Mouse (Mus musculus) forebrain, embryonic 11.5 days (tissue): ENCODE results near the gene Dock8. TPM values are rescaled to one million over a fixed set of nuclear protein-coding genes. Genes with fewer than 3 reads are reported as not detected.

Experiments
- ATAC-seq: fragments of 200-750 bp; cut with Nextera tagmentation; replicated peaks from 2 replicates; pipeline ENCODE4 v1.8.0; 2017; ENCODE audit warnings: moderate TSS enrichment; ENCODE audit not compliant: low FRiP score
- DNase-seq: peaks from one replicate; pipeline ENCODE4 v3.0.0-alpha.2; 2017; ENCODE audit warnings: low spot score
- H3K27ac ChIP-seq: fragments of 300-500 bp; sonication (generic); 2 replicates; pipeline ENCODE4 v1.5.1; 2014; ENCODE audit warnings: low read depth, low read length
- H3K27me3 ChIP-seq: fragments of 300-500 bp; sonication (generic); 2 replicates; pipeline ENCODE4 v1.6.1; 2014; ENCODE audit warnings: mild to moderate bottlenecking, low read length, mixed read lengths; ENCODE audit not compliant: control insufficient read depth, insufficient read depth
- H3K36me3 ChIP-seq: fragments of 300-500 bp; sonication (generic); 2 replicates; pipeline ENCODE4 v1.6.1; 2014; ENCODE audit warnings: mild to moderate bottlenecking, low read length, moderate library complexity, mixed read lengths; ENCODE audit not compliant: control insufficient read depth, insufficient read depth
- H3K4me1 ChIP-seq: fragments of 300-500 bp; sonication (generic); replicated peaks from 2 replicates; pipeline ENCODE4 v1.6.1; 2014; ENCODE audit warnings: low read length, mixed read lengths; ENCODE audit not compliant: control insufficient read depth, insufficient read depth
- H3K4me2 ChIP-seq: fragments of 300-500 bp; sonication (generic); 2 replicates; pipeline ENCODE4 v1.6.1; 2014; ENCODE audit warnings: low read depth, mild to moderate bottlenecking, low read length, moderate library complexity, mixed read lengths; ENCODE audit not compliant: severe bottlenecking
- H3K4me3 ChIP-seq: fragments of 300-500 bp; sonication (generic); 2 replicates; pipeline ENCODE4 v1.5.1; 2014; ENCODE audit warnings: low read depth, low read length
- H3K9ac ChIP-seq: fragments of 300-500 bp; sonication (generic); 2 replicates; pipeline ENCODE4 v1.6.1; 2014; ENCODE audit warnings: low read length
- H3K9me3 ChIP-seq: fragments of 300-500 bp; sonication (generic); 2 replicates; pipeline ENCODE4 v1.6.1; 2016; ENCODE audit warnings: low read length, mixed read lengths; ENCODE audit not compliant: control insufficient read depth
- WGBS: fragments of 180-500 bp; shearing (Covaris S2); extraction: QIAGEN DNeasy Blood & Tissue Kit; methylation state at CpG from one replicate; pipeline ENCODE4 v1.1.7; 2014; 5-methylcytosine and 5-hydroxymethylcytosine counted together
- polyA plus RNA-seq: library from polyadenylated mRNA; unstranded; fragments of >200 nt; fragmentation: Nextera tagmentation; extraction: Ambion mirVana; gene quantifications from 2 replicates; pipeline ENCODE4 v1.2.1, GENCODE M21; 2014

Dock8 gene
- polyA plus RNA-seq, 1 experiment from 2014 or later: 1.3 TPM

DNA sequence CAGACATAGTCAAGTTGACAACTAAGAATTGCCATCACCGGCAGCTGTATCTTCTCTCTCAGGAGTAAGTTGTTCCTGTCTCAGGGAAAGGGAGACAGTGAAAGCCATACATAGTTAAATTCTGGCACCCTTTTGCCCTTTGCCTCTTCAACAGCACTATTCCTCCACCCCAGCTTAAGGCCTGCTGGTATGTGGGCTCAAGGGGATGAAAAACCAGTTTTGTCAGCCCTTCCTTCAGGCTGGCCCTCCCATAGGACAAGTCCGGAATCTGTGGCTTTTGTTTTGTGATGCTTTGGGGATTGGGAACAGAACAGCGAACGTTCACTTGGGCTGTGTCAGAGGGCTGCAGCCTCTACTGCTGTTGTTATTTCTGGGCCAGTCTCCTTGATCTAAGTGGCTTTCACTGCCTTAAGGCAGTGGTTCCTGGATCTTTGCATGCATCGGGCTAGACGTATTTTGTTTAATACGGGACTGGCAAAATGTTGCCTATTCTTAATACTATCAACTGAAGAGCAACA is 60.6 kb downstream of the Dock8 start:
- H3K9ac ChIP-seq: no peak overlapping the region
- H3K4me2 ChIP-seq: no peak overlapping the region
- no peak for DNase-seq
- H3K4me1 ChIP-seq: peaks cover 4% of the 10 kb centered on the region; the same call in 1 of the 2 replicates
- no peaks in the 10 kb centered on the region for H3K9me3 ChIP-seq
- ATAC-seq: no peak
- no peaks in the 10 kb centered on the region for H3K36me3 ChIP-seq
- no peak overlapping the region for H3K4me3 ChIP-seq
- no peaks in the 10 kb centered on the region for H3K27me3 ChIP-seq
- H3K27ac ChIP-seq: no peak overlapping the region
- WGBS: 54% methylated on average over 7 of the region's 7 CpGs

DNA sequence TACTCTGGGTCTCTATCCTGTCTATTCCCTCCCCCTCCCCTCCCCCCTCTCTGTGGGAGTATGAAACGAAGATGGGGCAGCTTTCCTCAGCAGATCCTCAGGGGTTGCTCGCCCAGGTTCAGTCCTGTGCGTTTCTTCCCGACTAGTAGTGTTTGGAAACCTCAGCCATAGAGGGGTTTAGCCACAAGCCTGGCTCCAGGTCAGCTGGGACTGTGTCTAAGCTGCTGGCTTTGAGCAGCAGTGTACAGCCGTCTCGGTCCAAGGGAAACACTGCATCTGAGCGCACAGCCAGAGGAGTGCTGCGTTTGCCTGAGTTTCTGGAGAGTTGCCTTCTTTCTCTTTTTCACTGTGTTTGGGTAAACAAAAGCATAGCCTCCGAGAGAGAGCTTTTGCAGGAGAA is 61.0 kb downstream of the Dock8 start:
- peak overlapping the region; percentile 5; the same call in 1 of the 2 replicates for H3K4me2 ChIP-seq
- ATAC-seq (no peak), DNase-seq (peak; percentile 51)
- WGBS: 21% methylated on average over 9 of the region's 9 CpGs
- no peaks in the 10 kb centered on the region for H3K9me3 ChIP-seq
- no peaks in the 10 kb centered on the region for H3K27me3 ChIP-seq
- H3K4me1 ChIP-seq: peaks cover 4% of the 10 kb centered on the region; the same call in 1 of the 2 replicates
- H3K9ac ChIP-seq: no peak overlapping the region
- H3K27ac ChIP-seq: no peak overlapping the region
- no peak overlapping the region for H3K4me3 ChIP-seq
- H3K36me3 ChIP-seq: no peaks in the 10 kb centered on the region

DNA sequence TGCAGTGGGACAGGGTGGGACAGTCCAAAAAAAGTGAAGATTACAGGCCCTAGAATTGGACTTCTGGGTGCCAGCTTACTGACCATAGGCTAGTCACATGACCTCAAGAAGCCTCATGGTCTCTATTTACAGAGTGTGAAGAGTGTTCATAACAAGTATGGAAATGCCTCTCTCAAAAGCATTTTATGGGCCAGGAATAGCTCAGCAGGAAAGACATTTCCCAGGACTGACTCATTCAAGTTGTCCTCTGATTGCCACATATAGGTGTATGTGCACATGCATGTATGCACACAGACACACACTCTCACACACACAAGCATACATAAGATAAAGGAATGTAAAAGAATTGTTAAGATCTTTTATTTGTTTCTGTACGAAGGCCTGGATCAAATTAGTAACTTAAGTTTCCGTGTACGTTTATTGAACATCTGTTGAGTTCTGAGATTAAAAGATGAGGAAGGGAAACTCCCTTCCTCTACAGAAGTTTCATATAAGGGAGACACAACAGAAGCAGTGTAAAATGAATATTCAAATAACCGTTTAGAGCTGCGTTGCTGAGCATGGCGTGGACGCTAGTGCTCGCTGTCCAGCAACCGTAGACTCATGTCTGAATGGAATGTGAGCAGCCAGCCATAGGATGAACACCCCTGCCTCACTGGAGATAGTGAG is 63.0 kb downstream of the Dock8 start:
- Histone ChIP-seq H3K9me3 (no peaks in the 10 kb centered on the region), H3K4me2 (no peak overlapping the region), H3K36me3 (no peaks in the 10 kb centered on the region), H3K27me3 (no peaks in the 10 kb centered on the region), H3K9ac (no peak overlapping the region), H3K4me3 (no peak overlapping the region), H3K4me1 (peaks cover 4% of the 10 kb centered on the region; the same call in 1 of the 2 replicates), H3K27ac (no peak overlapping the region)
- 87% methylated on average over 9 of the region's 9 CpGs for WGBS
- DNase-seq: no peak
- no peak for ATAC-seq

DNA sequence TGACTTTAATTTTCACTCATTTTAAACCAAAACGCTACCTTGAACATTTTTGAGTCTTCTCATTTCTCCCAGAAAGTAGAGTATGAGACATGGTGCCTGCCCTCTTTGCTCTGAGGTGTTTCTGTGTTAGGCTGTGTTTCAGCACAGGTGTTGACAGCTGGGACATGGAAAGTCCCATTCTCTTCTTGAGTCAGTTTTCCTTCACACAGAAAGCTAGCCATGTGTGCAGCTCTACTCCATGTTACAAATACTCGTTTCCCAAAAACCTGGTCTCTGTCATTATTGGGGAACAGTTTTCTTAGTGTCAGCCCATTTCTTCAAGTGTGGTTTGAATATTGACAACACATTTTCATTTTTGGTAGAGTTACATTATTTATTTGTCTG is 63.5 kb downstream of the Dock8 start:
- Histone ChIP-seq H3K4me2 (no peak overlapping the region), H3K4me1 (peaks cover 4% of the 10 kb centered on the region; the same call in 1 of the 2 replicates), H3K27ac (no peak overlapping the region), H3K27me3 (no peaks in the 10 kb centered on the region), H3K4me3 (no peak overlapping the region), H3K9me3 (no peaks in the 10 kb centered on the region), H3K36me3 (no peaks in the 10 kb centered on the region), H3K9ac (no peak overlapping the region)
- ATAC-seq (no peak), DNase-seq (no peak)
- 87% methylated on average over 2 of the region's 2 CpGs for WGBS

DNA sequence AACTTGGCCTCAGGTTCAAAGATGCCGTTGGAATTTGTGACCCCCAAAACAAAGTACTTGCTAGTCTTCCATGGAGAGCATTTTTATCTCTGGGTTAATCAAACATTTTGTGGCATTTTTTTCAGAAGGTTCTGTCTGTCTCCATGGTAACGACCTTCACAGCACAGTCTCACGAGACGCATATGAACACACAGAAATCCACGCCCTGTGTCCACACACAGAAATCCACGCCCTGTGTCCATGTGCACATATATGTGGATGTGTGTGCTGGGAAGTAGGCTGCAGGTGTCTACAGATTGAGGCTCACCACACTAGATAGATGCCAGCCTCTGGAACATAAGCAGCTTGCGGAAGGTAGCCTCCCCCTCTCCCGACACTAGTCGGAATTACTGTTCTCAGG is 66.9 kb downstream of the Dock8 start:
- WGBS: 84% methylated on average over 9 of the region's 9 CpGs
- no peaks in the 10 kb centered on the region for H3K27me3 ChIP-seq
- no peak overlapping the region for H3K9ac ChIP-seq
- DNase-seq (no peak), ATAC-seq (no peak)
- H3K9me3 ChIP-seq: no peaks in the 10 kb centered on the region
- no peak overlapping the region for H3K27ac ChIP-seq
- no peaks in the 10 kb centered on the region for H3K36me3 ChIP-seq
- no peak overlapping the region for H3K4me2 ChIP-seq
- no peak overlapping the region for H3K4me3 ChIP-seq
- no peaks in the 10 kb centered on the region for H3K4me1 ChIP-seq

DNA sequence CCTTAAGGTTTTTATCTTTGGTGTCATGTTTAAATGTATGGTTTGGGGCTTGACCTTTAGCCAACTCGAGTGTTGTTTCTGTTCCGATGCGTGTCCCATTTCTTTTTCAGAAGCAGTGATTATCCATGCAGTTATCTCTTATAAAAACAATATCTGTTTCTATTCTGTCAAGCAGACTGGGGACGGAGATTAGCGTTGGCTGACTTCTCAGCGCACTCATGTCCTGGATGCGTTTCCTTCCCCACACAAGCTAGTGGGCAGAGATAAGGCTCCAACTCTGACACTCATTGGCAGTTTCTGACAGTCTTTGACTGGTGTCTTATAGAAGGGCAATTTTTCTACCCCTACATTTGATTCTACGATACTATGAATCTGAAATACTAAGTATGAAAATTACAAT is 69.2 kb downstream of the Dock8 start:
- no peaks in the 10 kb centered on the region for H3K27me3 ChIP-seq

DNA sequence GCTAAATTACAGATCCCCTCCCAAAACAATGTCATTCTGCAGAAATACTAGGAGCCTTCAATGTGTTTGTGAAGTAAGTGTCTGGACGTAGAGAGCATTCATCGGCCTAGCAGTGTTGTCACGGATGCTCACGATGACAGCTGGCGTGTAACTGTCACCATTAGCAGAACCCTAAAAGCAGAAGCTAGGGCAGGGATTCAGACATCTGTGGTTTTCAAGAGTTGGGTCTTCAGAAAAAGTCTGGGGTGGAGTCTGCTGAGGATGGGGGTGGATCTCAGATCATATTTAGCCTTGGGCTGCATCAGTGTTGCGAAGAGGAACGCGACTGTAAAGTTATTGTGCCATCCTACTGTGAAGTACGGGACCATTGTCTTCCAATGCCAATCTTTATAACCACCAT is 73.2 kb downstream of the Dock8 start:
- Histone ChIP-seq H3K36me3 (no peaks in the 10 kb centered on the region), H3K9ac (no peak overlapping the region), H3K4me3 (no peak overlapping the region), H3K27ac (no peak overlapping the region), H3K9me3 (no peaks in the 10 kb centered on the region), H3K4me1 (no peaks in the 10 kb centered on the region), H3K27me3 (no peaks in the 10 kb centered on the region), H3K4me2 (no peak overlapping the region)
- DNase-seq (no peak), ATAC-seq (no peak)
- WGBS: 90% methylated on average over 9 of the region's 9 CpGs

More for the DNA sequence above, 69.2 kb downstream of the Dock8 start:
- no peaks in the 10 kb centered on the region for H3K36me3 ChIP-seq
- no peaks in the 10 kb centered on the region for H3K9me3 ChIP-seq
- ATAC-seq (no peak), DNase-seq (no peak)
- H3K9ac ChIP-seq: no peak overlapping the region
- no peak overlapping the region for H3K27ac ChIP-seq
- WGBS: 85% methylated on average over 8 of the region's 8 CpGs
- no peaks in the 10 kb centered on the region for H3K4me1 ChIP-seq
- H3K4me2 ChIP-seq: no peak overlapping the region
- H3K4me3 ChIP-seq: no peak overlapping the region

DNA sequence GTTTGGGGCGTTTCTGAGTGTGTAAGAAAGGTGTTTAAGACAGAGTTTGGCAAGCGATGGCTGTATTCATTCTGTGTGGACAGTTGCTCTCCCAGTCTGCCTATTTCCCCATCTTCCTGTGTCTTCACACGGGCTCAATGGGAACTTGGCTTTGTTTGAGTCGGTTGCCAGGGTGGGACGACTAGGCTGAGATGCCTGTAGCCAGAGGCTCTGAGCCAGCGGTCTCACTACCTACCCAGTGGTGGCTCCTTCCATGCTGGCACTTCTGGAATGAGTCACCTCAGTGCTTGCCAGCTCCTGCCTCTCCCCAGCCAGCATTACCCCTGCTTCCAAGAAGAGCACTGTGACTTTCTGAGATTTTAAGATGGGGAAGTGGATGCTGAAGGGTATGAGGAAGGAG is 75.4 kb downstream of the Dock8 start:
- Histone ChIP-seq H3K9me3 (no peaks in the 10 kb centered on the region), H3K9ac (no peak overlapping the region), H3K4me2 (no peak overlapping the region), H3K4me3 (no peak overlapping the region), H3K4me1 (no peaks in the 10 kb centered on the region), H3K36me3 (no peaks in the 10 kb centered on the region), H3K27me3 (no peaks in the 10 kb centered on the region), H3K27ac (no peak overlapping the region)
- ATAC-seq (no peak), DNase-seq (no peak)
- 84% methylated on average over 6 of the region's 6 CpGs for WGBS

DNA sequence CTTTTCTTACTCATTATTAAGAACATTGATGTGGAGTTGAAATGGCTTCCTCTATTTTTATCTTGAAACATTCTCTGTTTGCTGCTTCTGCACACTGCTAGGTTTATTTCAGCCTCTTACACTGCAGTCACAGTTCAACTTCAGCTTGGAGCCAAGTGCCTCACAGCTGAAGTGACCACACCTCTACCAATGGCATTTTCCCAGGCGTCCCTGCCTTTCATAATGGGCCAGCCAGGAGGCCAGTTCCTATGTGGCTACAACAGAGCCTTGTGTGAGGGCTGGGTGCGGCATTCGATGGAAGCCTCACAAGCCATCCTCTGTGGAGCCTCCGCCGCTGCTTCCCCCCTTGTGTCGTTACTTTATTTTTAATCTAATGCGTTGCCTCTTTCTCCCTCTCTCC is 78.3 kb downstream of the Dock8 start:
- Histone ChIP-seq H3K9ac (no peak overlapping the region), H3K27ac (no peak overlapping the region), H3K9me3 (no peaks in the 10 kb centered on the region), H3K36me3 (no peaks in the 10 kb centered on the region), H3K4me1 (no peaks in the 10 kb centered on the region), H3K27me3 (no peaks in the 10 kb centered on the region), H3K4me2 (no peak overlapping the region), H3K4me3 (no peak overlapping the region)
- WGBS: 80% methylated on average over 7 of the region's 7 CpGs
- ATAC-seq (no peak), DNase-seq (no peak)
